Mouse (Mus musculus): Measurements from ENCODE around the gene Sox5. TPM values are rescaled to one million over a fixed set of nuclear protein-coding genes. Genes with fewer than 3 reads are reported as not detected.

Sox5 gene
- 7.3 and 10.0 TPM in 2 replicates for polyA plus RNA-seq (2012; rRNA removed)

GRCm38 (mm10) chr6:144781431-144782030, at the start of gene Sox5:
Sox5 (minus strand) TSS chr6:144781977.
- peak; percentile 48 for DNase-seq (ENCODE audit: low spot score)

GRCm38 (mm10) chr6:144825018-144825602, 43.3 kb upstream of the Sox5 start:
- no peak for DNase-seq (ENCODE audit: low spot score)

GRCm38 (mm10) chr6:144824153-144824552, 42.4 kb upstream of the Sox5 start:
- DNase-seq (ENCODE audit: low spot score) = no peak

GRCm38 (mm10) chr6:144822594-144822993, 40.8 kb upstream of the Sox5 start:
- DNase-seq (ENCODE audit: low spot score) = no peak

GRCm38 (mm10) chr6:144821019-144821418, 39.2 kb upstream of the Sox5 start:
- no peak for DNase-seq (ENCODE audit: low spot score)

GRCm38 (mm10) chr6:144818016-144818415, 36.2 kb upstream of the Sox5 start:
- no peak for DNase-seq (ENCODE audit: low spot score)

- no peak for DNase-seq (ENCODE audit: low spot score)
These were observed 35.7 kb upstream of the Sox5 start for GRCm38 (mm10) chr6:144817329-144817932.

- DNase-seq (ENCODE audit: low spot score) = no peak
These were observed 33.8 kb upstream of the Sox5 start for GRCm38 (mm10) chr6:144815542-144815941.

GRCm38 (mm10) chr6:144814931-144815364, 33.2 kb upstream of the Sox5 start:
- no peak for DNase-seq (ENCODE audit: low spot score)

- no peak for DNase-seq (ENCODE audit: low spot score)
These were observed 22.5 kb upstream of the Sox5 start for GRCm38 (mm10) chr6:144804321-144804720.

GRCm38 (mm10) chr6:144803063-144803462, 21.3 kb upstream of the Sox5 start:
- DNase-seq (ENCODE audit: low spot score) = no peak

GRCm38 (mm10) chr6:144794356-144794755, 12.6 kb upstream of the Sox5 start:
- DNase-seq (ENCODE audit: low spot score) = no peak

GRCm38 (mm10) chr6:144792871-144793270, 11.1 kb upstream of the Sox5 start:
- no peak for DNase-seq (ENCODE audit: low spot score)

- DNase-seq (ENCODE audit: low spot score) = no peak
These were observed 1.5 kb upstream of the Sox5 start for GRCm38 (mm10) chr6:144783295-144783694.

GRCm38 (mm10) chr6:144782866-144783265, 1.1 kb upstream of the Sox5 start:
- DNase-seq (ENCODE audit: low spot score) = no peak

GRCm38 (mm10) chr6:144782031-144782857, 467 bp upstream of the Sox5 start:
- DNase-seq (ENCODE audit: low spot score) = no peak

GRCm38 (mm10) chr6:144780608-144781285, 1.0 kb downstream of the Sox5 start:
- no peak for DNase-seq (ENCODE audit: low spot score)

GRCm38 (mm10) chr6:144779945-144780607, 1.7 kb downstream of the Sox5 start:
- no peak for DNase-seq (ENCODE audit: low spot score)

- no peak for DNase-seq (ENCODE audit: low spot score)
These were observed 4.3 kb downstream of the Sox5 start for GRCm38 (mm10) chr6:144777356-144778035.

GRCm38 (mm10) chr6:144773736-144774135, 8.0 kb downstream of the Sox5 start:
- DNase-seq (ENCODE audit: low spot score) = no peak

GRCm38 (mm10) chr6:144772985-144773384, 8.8 kb downstream of the Sox5 start:
- no peak for DNase-seq (ENCODE audit: low spot score)
